Mouse (Mus musculus): ENCODE measurements at regions not wholly inside any gene's neighbourhood (a gene's known extent, or its start where the extent isn't known, plus 50 kb on each side); places are given as distances from the start of the nearest gene placed in this dataset.

DNA sequence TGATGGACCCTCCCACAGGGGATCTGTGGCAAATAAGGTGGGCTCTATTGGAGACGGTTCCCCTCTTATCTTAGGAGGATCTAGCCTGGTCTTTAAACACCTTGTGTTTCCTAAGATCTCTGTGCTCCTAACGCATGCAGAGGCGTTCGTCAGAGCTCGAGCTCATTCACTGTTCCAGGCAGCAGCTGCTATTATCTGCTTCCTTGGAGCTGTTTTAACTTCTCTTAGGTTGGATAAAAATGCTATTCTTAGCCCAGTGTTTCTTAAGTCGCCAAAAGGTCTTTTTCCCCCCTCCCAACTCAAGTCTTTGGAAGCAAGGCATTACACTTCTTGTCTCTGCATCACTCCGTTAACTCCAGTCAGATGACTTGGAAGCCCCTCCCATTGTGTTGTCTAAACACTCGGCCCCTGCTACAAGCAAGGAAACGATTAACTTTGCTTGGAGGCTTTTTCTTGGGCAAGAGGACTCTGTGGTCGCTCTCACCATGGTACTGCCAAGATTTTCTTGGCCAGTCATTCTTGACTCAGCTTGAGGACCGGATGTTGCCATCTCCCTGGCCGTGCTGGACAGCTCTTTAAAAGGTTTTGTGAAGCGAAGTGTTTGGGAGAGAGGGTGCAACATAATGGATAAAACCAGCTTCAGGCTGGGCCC, 185.6 kb downstream of the Diras2 start:
- H3K4me1 ChIP-seq (ENCODE audit: control insufficient read depth, insufficient read depth, low read length), result no peaks in the 10 kb centered on the region
- H3K9me3 ChIP-seq (replicated peaks; ENCODE audit: control insufficient read depth, insufficient read depth, low read length, poor library complexity, severe bottlenecking), result no peaks in the 10 kb centered on the region

GRCm38 (mm10) chr13:52346027-52346375, 185.1 kb downstream of the Diras2 start:
- no peaks in the 10 kb centered on the region for H3K4me1 ChIP-seq (ENCODE audit: control insufficient read depth, insufficient read depth, low read length)
- H3K9me3 ChIP-seq (replicated peaks; ENCODE audit: control insufficient read depth, insufficient read depth, low read length, poor library complexity, severe bottlenecking), result no peaks in the 10 kb centered on the region
- H3K4me3 ChIP-seq (ENCODE audit: low read depth, low read length), result no peak overlapping the region
- no peak overlapping the region for H3K27ac ChIP-seq (ENCODE audit: insufficient read depth, low read length)
- TF ChIP-seq CTCF (IDR thresholded peaks at IDR 0.05; ENCODE audit: low read depth, low read length), result no peak
- TF ChIP-seq EP300 (IDR thresholded peaks at IDR 0.05; ENCODE audit: insufficient read depth, low read depth, low read length), result no peak
- no peak for TF ChIP-seq POLR2A (IDR thresholded peaks at IDR 0.05; ENCODE audit: insufficient read depth, low read length)
- H3K27me3 ChIP-seq (ENCODE audit: control insufficient read depth, insufficient read depth, low read length, poor library complexity, severe bottlenecking), result no peaks in the 10 kb centered on the region
- H3K9ac ChIP-seq (ENCODE audit: low read depth, poor library complexity, severe bottlenecking), result no peak overlapping the region
- no peaks in the 10 kb centered on the region for H3K36me3 ChIP-seq (ENCODE audit: control insufficient read depth, insufficient read depth, low read length, poor library complexity, severe bottlenecking)

More for the DNA sequence above, 185.6 kb downstream of the Diras2 start:
- H3K27ac ChIP-seq (ENCODE audit: insufficient read depth, low read length), result no peak overlapping the region
- no peak overlapping the region for H3K9ac ChIP-seq (ENCODE audit: low read depth, poor library complexity, severe bottlenecking)
- no peaks in the 10 kb centered on the region for H3K36me3 ChIP-seq (ENCODE audit: control insufficient read depth, insufficient read depth, low read length, poor library complexity, severe bottlenecking)
- no peak overlapping the region for H3K4me3 ChIP-seq (ENCODE audit: low read depth, low read length)
- no peaks in the 10 kb centered on the region for H3K27me3 ChIP-seq (ENCODE audit: control insufficient read depth, insufficient read depth, low read length, poor library complexity, severe bottlenecking)
- TF ChIP-seq EP300 (IDR thresholded peaks at IDR 0.05; ENCODE audit: insufficient read depth, low read depth, low read length), result no peak
- no peak for TF ChIP-seq CTCF (IDR thresholded peaks at IDR 0.05; ENCODE audit: low read depth, low read length)
- no peak for TF ChIP-seq POLR2A (IDR thresholded peaks at IDR 0.05; ENCODE audit: insufficient read depth, low read length)

DNA sequence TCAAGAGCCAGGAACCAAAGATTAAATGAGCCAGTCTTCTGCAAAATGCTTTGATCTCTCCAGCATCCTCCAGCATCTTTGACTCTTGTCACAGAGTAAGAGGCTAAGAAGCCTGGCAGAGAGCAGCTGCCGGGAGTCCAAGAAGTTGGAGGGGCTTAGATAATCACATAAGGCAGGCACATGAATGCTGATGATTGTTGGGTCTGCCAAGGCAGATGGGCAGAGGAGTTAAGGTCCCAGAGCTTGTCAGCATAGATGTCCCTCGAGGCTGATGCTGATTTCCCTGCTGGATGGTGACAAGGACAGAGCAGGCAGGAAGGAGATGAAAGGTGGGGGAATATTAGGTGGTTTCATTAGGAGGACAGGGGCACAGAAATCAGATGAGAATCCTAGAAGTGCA, 183.4 kb downstream of the Diras2 start:
- no peak overlapping the region for H3K27ac ChIP-seq (ENCODE audit: insufficient read depth, low read length)
- no peak overlapping the region for H3K4me3 ChIP-seq (ENCODE audit: low read depth, low read length)
- TF ChIP-seq CTCF (IDR thresholded peaks at IDR 0.05; ENCODE audit: low read depth, low read length), result no peak
- no peak for TF ChIP-seq EP300 (IDR thresholded peaks at IDR 0.05; ENCODE audit: insufficient read depth, low read depth, low read length)
- no peak for TF ChIP-seq POLR2A (IDR thresholded peaks at IDR 0.05; ENCODE audit: insufficient read depth, low read length)
- no peaks in the 10 kb centered on the region for H3K36me3 ChIP-seq (ENCODE audit: control insufficient read depth, insufficient read depth, low read length, poor library complexity, severe bottlenecking)
- no peaks in the 10 kb centered on the region for H3K27me3 ChIP-seq (ENCODE audit: control insufficient read depth, insufficient read depth, low read length, poor library complexity, severe bottlenecking)
- no peaks in the 10 kb centered on the region for H3K4me1 ChIP-seq (ENCODE audit: control insufficient read depth, insufficient read depth, low read length)
- H3K9ac ChIP-seq (ENCODE audit: low read depth, poor library complexity, severe bottlenecking), result no peak overlapping the region
- H3K9me3 ChIP-seq (replicated peaks; ENCODE audit: control insufficient read depth, insufficient read depth, low read length, poor library complexity, severe bottlenecking), result no peaks in the 10 kb centered on the region

DNA sequence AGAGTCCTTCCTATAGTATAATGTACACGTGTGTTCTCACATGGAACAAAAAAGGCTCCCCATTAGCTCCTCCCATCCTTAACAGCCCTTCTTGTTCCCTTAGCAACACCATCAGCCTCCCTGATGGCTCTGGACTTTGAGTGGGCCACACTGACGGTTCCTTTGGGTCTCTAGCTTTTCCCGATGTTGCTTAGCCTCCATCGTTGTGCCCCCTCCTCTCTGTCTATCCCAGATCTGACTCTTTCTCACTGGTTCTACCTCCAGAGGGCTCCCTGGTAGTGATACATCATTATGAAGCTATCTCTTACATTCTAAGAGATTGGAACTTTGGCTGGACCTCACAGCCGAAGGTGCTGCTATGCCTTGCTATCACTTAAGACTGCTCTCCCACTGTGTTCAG, 181.5 kb downstream of the Diras2 start:
- H3K27ac ChIP-seq (ENCODE audit: insufficient read depth, low read length), result no peak overlapping the region
- TF ChIP-seq POLR2A (IDR thresholded peaks at IDR 0.05; ENCODE audit: insufficient read depth, low read length), result no peak
- no peak for TF ChIP-seq CTCF (IDR thresholded peaks at IDR 0.05; ENCODE audit: low read depth, low read length)
- TF ChIP-seq EP300 (IDR thresholded peaks at IDR 0.05; ENCODE audit: insufficient read depth, low read depth, low read length), result no peak
- no peaks in the 10 kb centered on the region for H3K36me3 ChIP-seq (ENCODE audit: control insufficient read depth, insufficient read depth, low read length, poor library complexity, severe bottlenecking)
- no peaks in the 10 kb centered on the region for H3K27me3 ChIP-seq (ENCODE audit: control insufficient read depth, insufficient read depth, low read length, poor library complexity, severe bottlenecking)
- no peak overlapping the region for H3K4me3 ChIP-seq (ENCODE audit: low read depth, low read length)
- peaks cover 8% of the 10 kb centered on the region for H3K9me3 ChIP-seq (replicated peaks; ENCODE audit: control insufficient read depth, insufficient read depth, low read length, poor library complexity, severe bottlenecking)
- H3K9ac ChIP-seq (ENCODE audit: low read depth, poor library complexity, severe bottlenecking), result no peak overlapping the region
- no peaks in the 10 kb centered on the region for H3K4me1 ChIP-seq (ENCODE audit: control insufficient read depth, insufficient read depth, low read length)

DNA sequence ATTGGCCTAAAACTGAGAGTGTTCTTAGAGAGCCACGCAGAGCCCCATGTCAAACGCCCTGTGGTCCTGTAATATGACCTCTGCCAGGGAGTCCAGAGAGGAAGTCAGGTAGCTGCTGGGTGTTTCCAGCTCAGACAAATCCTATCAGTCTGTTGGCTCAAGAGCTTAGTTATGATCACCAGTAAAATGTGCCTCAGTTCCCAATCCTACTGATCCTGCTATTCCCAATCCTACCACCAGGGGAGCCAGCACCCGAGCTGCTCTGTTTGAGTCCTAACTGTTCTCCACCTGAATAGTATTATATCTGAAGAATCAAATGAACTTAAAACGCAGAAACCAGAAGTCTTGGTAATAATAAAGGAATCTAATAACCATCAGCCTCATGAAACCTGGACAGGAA, 178.5 kb downstream of the Diras2 start:
- no peak overlapping the region for H3K27ac ChIP-seq (ENCODE audit: insufficient read depth, low read length)
- TF ChIP-seq POLR2A (IDR thresholded peaks at IDR 0.05; ENCODE audit: insufficient read depth, low read length) (no peak), CTCF (IDR thresholded peaks at IDR 0.05; ENCODE audit: low read depth, low read length) (peak; percentile 32)
- no peaks in the 10 kb centered on the region for H3K36me3 ChIP-seq (ENCODE audit: control insufficient read depth, insufficient read depth, low read length, poor library complexity, severe bottlenecking)
- no peak overlapping the region for H3K9ac ChIP-seq (ENCODE audit: low read depth, poor library complexity, severe bottlenecking)
- H3K4me1 ChIP-seq (ENCODE audit: control insufficient read depth, insufficient read depth, low read length), result no peaks in the 10 kb centered on the region
- no peak overlapping the region for H3K4me3 ChIP-seq (ENCODE audit: low read depth, low read length)
- peaks cover 31% of the 10 kb centered on the region for H3K9me3 ChIP-seq (replicated peaks; ENCODE audit: control insufficient read depth, insufficient read depth, low read length, poor library complexity, severe bottlenecking)
- no peaks in the 10 kb centered on the region for H3K27me3 ChIP-seq (ENCODE audit: control insufficient read depth, insufficient read depth, low read length, poor library complexity, severe bottlenecking)

DNA sequence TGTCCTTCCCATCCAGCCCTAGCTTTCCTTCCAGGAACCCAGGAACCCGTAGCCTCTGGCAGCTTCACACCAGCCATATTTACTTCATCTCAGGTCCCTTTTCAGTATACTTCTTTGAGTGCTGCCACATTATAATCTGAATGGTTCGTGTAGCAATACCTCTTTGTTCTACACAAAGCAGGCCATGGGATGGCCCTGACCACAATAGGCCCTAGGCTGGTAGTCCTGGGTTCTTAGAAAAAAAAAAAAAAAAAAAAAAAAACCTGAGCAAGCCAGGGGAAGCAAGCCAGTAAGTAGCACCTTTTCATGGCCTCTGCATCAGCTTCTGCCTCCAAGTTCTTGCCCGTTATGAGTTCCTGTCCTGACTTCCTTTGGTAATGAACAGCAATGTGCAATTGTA, 177.6 kb downstream of the Diras2 start:
- Histone ChIP-seq H3K4me1 (ENCODE audit: control insufficient read depth, insufficient read depth, low read length) (no peaks in the 10 kb centered on the region), H3K9me3 (replicated peaks; ENCODE audit: control insufficient read depth, insufficient read depth, low read length, poor library complexity, severe bottlenecking) (peaks cover 40% of the 10 kb centered on the region), H3K36me3 (ENCODE audit: control insufficient read depth, insufficient read depth, low read length, poor library complexity, severe bottlenecking) (no peaks in the 10 kb centered on the region), H3K9ac (ENCODE audit: low read depth, poor library complexity, severe bottlenecking) (no peak overlapping the region), H3K27me3 (ENCODE audit: control insufficient read depth, insufficient read depth, low read length, poor library complexity, severe bottlenecking) (no peaks in the 10 kb centered on the region), H3K27ac (ENCODE audit: insufficient read depth, low read length) (no peak overlapping the region), H3K4me3 (ENCODE audit: low read depth, low read length) (no peak overlapping the region)
- TF ChIP-seq EP300 (IDR thresholded peaks at IDR 0.05; ENCODE audit: insufficient read depth, low read depth, low read length) (no peak), POLR2A (IDR thresholded peaks at IDR 0.05; ENCODE audit: insufficient read depth, low read length) (no peak), CTCF (IDR thresholded peaks at IDR 0.05; ENCODE audit: low read depth, low read length) (no peak)

All from ES-Bruce4 (cell line).